Mouse (Mus musculus) CH12.LX (cell line): ENCODE measurements at regions not wholly inside any gene's neighbourhood (a gene's known extent, or its start where the extent isn't known, plus 50 kb on each side); places are given as distances from the start of the nearest gene placed in this dataset.

Source experiments
- DNase-seq: peaks from one replicate; pipeline ENCODE4 v3.0.0-alpha.2; 2013; ENCODE audit errors: extremely low read depth
- H3K27ac ChIP-seq: 2 replicates; pipeline ENCODE4 v1.5.1; 2012; ENCODE audit warnings: low read depth, mild to moderate bottlenecking, control low read depth, moderate library complexity; ENCODE audit not compliant: insufficient read depth
- H3K27me3 ChIP-seq: replicated peaks from 2 replicates; pipeline ENCODE3; 2012; ENCODE audit warnings: inconsistent platforms
- H3K36me3 ChIP-seq, 2 experiments: replicated peaks in 1 of 2; 2 replicates each; pipeline versions ENCODE3 to v1.6.1; 2012; ENCODE audit warnings: inconsistent platforms in 1 of 2, low read length in 1 of 2, mild to moderate bottlenecking in 1 of 2, mixed read lengths in 1 of 2, moderate library complexity in 1 of 2; ENCODE audit not compliant: control insufficient read depth in 1 of 2, insufficient read depth in 1 of 2
- H3K4me1 ChIP-seq, 2 experiments: 2 replicates each; pipeline ENCODE4 v1.6.1; 2012; ENCODE audit warnings: inconsistent platforms in 1 of 2, moderate library complexity in 1 of 2; ENCODE audit not compliant: insufficient read depth in 2 of 2, control insufficient read depth in 1 of 2
- H3K4me2 ChIP-seq: 2 replicates; pipeline ENCODE4 v1.6.1; 2012; ENCODE audit warnings: low read depth, mild to moderate bottlenecking, control low read depth; ENCODE audit not compliant: poor library complexity, insufficient read depth, severe bottlenecking
- H3K4me3 ChIP-seq, 3 experiments: fragments of 150-350 bp in 1 of 3; sonication (generic) in 1 of 3; replicated peaks in 1 of 3; 2 replicates each; pipeline versions ENCODE3 to v1.5.1; 2011 to 2012; ENCODE audit warnings: low read depth in 2 of 3, low read length in 2 of 3, mild to moderate bottlenecking in 2 of 3, moderate library complexity in 2 of 3, control low read depth in 1 of 3, improper control_type of control experiment in 1 of 3, inconsistent platforms in 1 of 3, mixed read lengths in 1 of 3; ENCODE audit not compliant: poor library complexity in 1 of 3
- H3K79me2 ChIP-seq: replicated peaks from 2 replicates; pipeline ENCODE4 v1.6.1; 2012; ENCODE audit warnings: mild to moderate bottlenecking, moderate library complexity; ENCODE audit not compliant: control insufficient read depth, poor library complexity, insufficient read depth, severe bottlenecking; ENCODE audit errors: extremely low read depth
- H3K9ac ChIP-seq: 2 replicates; pipeline ENCODE4 v1.6.1; 2012; ENCODE audit warnings: low read depth, mild to moderate bottlenecking, control low read depth, moderate library complexity; ENCODE audit not compliant: insufficient read depth
- H3K9me3 ChIP-seq: replicated peaks from 2 replicates; pipeline ENCODE3; 2012; ENCODE audit warnings: low read length, inconsistent platforms, mixed read lengths
- BHLHE40 ChIP-seq: IDR thresholded peaks from 2 replicates; pipeline ENCODE4 v1.6.1; 2011; ENCODE audit warnings: mild to moderate bottlenecking, low read depth, low read length, improper control_type of control experiment
- CTCF ChIP-seq, 2 experiments: IDR thresholded peaks in 1 of 2; conservative IDR thresholded peaks in 1 of 2; 2 replicates each; pipeline ENCODE4 v1.5.1; 2011 to 2012; ENCODE audit warnings: low read depth in 2 of 2, low read length in 2 of 2, improper control_type of control experiment in 1 of 2, inconsistent platforms in 1 of 2, mild to moderate bottlenecking in 1 of 2, moderate library complexity in 1 of 2
- EP300 ChIP-seq: IDR thresholded peaks from 2 replicates; pipeline ENCODE4 v1.6.1; 2011; ENCODE audit warnings: low read length, improper control_type of control experiment
- GABPA ChIP-seq: IDR thresholded peaks from 2 replicates; pipeline ENCODE4 v1.6.1; 2012; ENCODE audit warnings: low read depth, low read length, improper control_type of control experiment, inconsistent platforms; ENCODE audit not compliant: insufficient replicate concordance
- JUN ChIP-seq: IDR thresholded peaks from 2 replicates; pipeline ENCODE4 v1.6.1; 2011; ENCODE audit warnings: low read depth, mild to moderate bottlenecking, low read length, improper control_type of control experiment, moderate library complexity; ENCODE audit not compliant: insufficient read depth
- MAFK ChIP-seq: IDR thresholded peaks from 2 replicates; pipeline ENCODE4 v1.6.1; 2011; ENCODE audit warnings: low read length, improper control_type of control experiment; ENCODE audit not compliant: insufficient replicate concordance
- MAZ ChIP-seq: IDR thresholded peaks from 2 replicates; pipeline ENCODE4 v1.6.1; 2012; ENCODE audit warnings: low read depth, mild to moderate bottlenecking, inconsistent platforms, low read length, improper control_type of control experiment, moderate library complexity
- MEF2A ChIP-seq: IDR thresholded peaks from 2 replicates; pipeline ENCODE4 v1.6.1; 2014; ENCODE audit warnings: low read depth, mild to moderate bottlenecking, inconsistent platforms, low read length, improper control_type of control experiment, borderline replicate concordance
- NELFE ChIP-seq: IDR thresholded peaks from 2 replicates; pipeline ENCODE4 v1.6.1; 2011; ENCODE audit warnings: low read depth, low read length, improper control_type of control experiment
- NRF1 ChIP-seq: IDR thresholded peaks from 2 replicates; pipeline ENCODE4 v1.6.1; 2014; ENCODE audit warnings: low read depth, mild to moderate bottlenecking, inconsistent platforms, low read length, improper control_type of control experiment, moderate library complexity
- POLR2A ChIP-seq: IDR thresholded peaks from 2 replicates; pipeline ENCODE4 v1.6.1; 2011; ENCODE audit warnings: low read depth, mild to moderate bottlenecking, improper control_type of control experiment, low read length
- POLR2AphosphoS2 ChIP-seq: IDR thresholded peaks from 2 replicates; pipeline ENCODE4 v1.6.1; 2011; ENCODE audit warnings: low read depth, low read length, improper control_type of control experiment
- RAD21 ChIP-seq: IDR thresholded peaks from 2 replicates; pipeline ENCODE4 v1.6.1; 2011; ENCODE audit warnings: low read depth, mild to moderate bottlenecking, low read length, improper control_type of control experiment, moderate library complexity
- SMC3 ChIP-seq: IDR thresholded peaks from 2 replicates; pipeline ENCODE4 v1.6.1; 2011; ENCODE audit warnings: low read depth, low read length, improper control_type of control experiment
- TBP ChIP-seq: conservative IDR thresholded peaks from 2 replicates; pipeline ENCODE4 v1.6.1; 2011; ENCODE audit warnings: low read depth, low read length, improper control_type of control experiment
- TCF12 ChIP-seq: IDR thresholded peaks from 2 replicates; pipeline ENCODE4 v1.6.1; 2014; ENCODE audit warnings: low read depth, mild to moderate bottlenecking, inconsistent platforms, low read length, improper control_type of control experiment
- UBTF ChIP-seq: IDR thresholded peaks from 2 replicates; pipeline ENCODE4 v1.6.1; 2012; ENCODE audit warnings: low read depth, mild to moderate bottlenecking, inconsistent platforms, low read length, improper control_type of control experiment, moderate library complexity
- ZKSCAN1 ChIP-seq: IDR thresholded peaks from 2 replicates; pipeline ENCODE4 v1.6.1; 2012; ENCODE audit warnings: low read depth, inconsistent platforms, low read length, improper control_type of control experiment, borderline replicate concordance
- dilution Hi-C: fragments of 300-500 bp; cut with MboI; formaldehyde crosslinking; loops from 2 replicates; pipeline ENCODE4 v1.14.3; 2020; ENCODE audit warnings: low sequenced_read_pairs; ENCODE audit not compliant: extremely low pct_unique_long_range_greater_than_20kb, extremely low pct_ligation_motif_present
- in situ Hi-C: fragments of 300-500 bp; cut with MboI; formaldehyde crosslinking; loops from 3 replicates; pipeline ENCODE4 v1.14.3; 2019; ENCODE audit warnings: low sequenced_read_pairs, low pct_ligation_motif_present, low pct_unique_long_range_greater_than_20kb, mixed read lengths

GRCm38 (mm10) chr14:17405551-17406336 lies 254.3 kb upstream of the Thrb start:
- H3K36me3 ChIP-seq: no peaks in the 10 kb centered on the region
- no peaks in the 10 kb centered on the region for H3K27me3 ChIP-seq
- no peak overlapping the region for H3K4me2 ChIP-seq
- H3K9me3 ChIP-seq: no peaks in the 10 kb centered on the region
- peak; percentile 60 for DNase-seq
- H3K4me1 ChIP-seq: peaks cover 11 to 29% of the 10 kb centered on the region in 2 experiments; a peak in 3 of 4 replicates
- dilution Hi-C loops: no loop called here
- no peaks in the 10 kb centered on the region for H3K79me2 ChIP-seq
- in situ Hi-C loops: loop anchor here (5.0 to 25.0 kb wide), 3 partner anchors 232 to 772 kb away; no protein-coding TSS in a partner anchor
- no peak overlapping the region for H3K9ac ChIP-seq
- H3K27ac ChIP-seq: no peak overlapping the region
- TF ChIP-seq UBTF (no peak), CTCF (conservative IDR thresholded peaks at IDR 0.05 in 1 of 2, IDR thresholded peaks at IDR 0.05 in 1 of 2; ENCODE audit: low read depth in 2 of 2, low read length in 2 of 2) (peak; percentile 27 to 72; a peak in 3 of 4 replicates), RAD21 (peak; percentile 61), ZKSCAN1 (peak; percentile 34; the same call in 1 of the 2 replicates), NRF1 (no peak), SMC3 (peak; percentile 63)
- TF ChIP-seq, all 38 proteins: peak for 4
- no peak overlapping the region for H3K4me3 ChIP-seq

- no peaks in the 10 kb centered on the region for H3K27me3 ChIP-seq
- no peaks in the 10 kb centered on the region for H3K79me2 ChIP-seq
- in situ Hi-C loops: loop anchor here (5.0 to 25.0 kb wide), 3 partner anchors 230 to 770 kb away; no protein-coding TSS in a partner anchor
- H3K4me3 ChIP-seq: no peak overlapping the region
- dilution Hi-C loops: no loop called here
- no peaks in the 10 kb centered on the region for H3K36me3 ChIP-seq
- no peak overlapping the region for H3K9ac ChIP-seq
- DNase-seq: no peak
- H3K4me2 ChIP-seq: no peak overlapping the region
- peaks cover 11 to 38% of the 10 kb centered on the region in 2 experiments; a peak in 3 of 4 replicates for H3K4me1 ChIP-seq
- no peak overlapping the region for H3K27ac ChIP-seq
- TF ChIP-seq BHLHE40: no peak
- TF ChIP-seq MAFK: no peak
- TF ChIP-seq POLR2A: no peak
- TF ChIP-seq CTCF (conservative IDR thresholded peaks at IDR 0.05 in 1 of 2, IDR thresholded peaks at IDR 0.05 in 1 of 2; ENCODE audit: low read depth in 2 of 2, low read length in 2 of 2): no peak
- no peak for TF ChIP-seq EP300
- TF ChIP-seq ZKSCAN1: no peak
- TF ChIP-seq TCF12: no peak
- no peak for TF ChIP-seq JUN
- no peak for TF ChIP-seq MEF2A
- TF ChIP-seq NELFE: no peak
- no peak for TF ChIP-seq MAZ
- TF ChIP-seq UBTF: no peak
- TF ChIP-seq POLR2AphosphoS2: no peak
- TF ChIP-seq TBP: no peak
- no peak for TF ChIP-seq GABPA
- no peaks in the 10 kb centered on the region for H3K9me3 ChIP-seq
Observed at GRCm38 (mm10) chr14:17406879-17407278, 253.2 kb upstream of the Thrb start.
